ENCODE assay signal across 38 mouse cellular contexts in the genomic region with DNA sequence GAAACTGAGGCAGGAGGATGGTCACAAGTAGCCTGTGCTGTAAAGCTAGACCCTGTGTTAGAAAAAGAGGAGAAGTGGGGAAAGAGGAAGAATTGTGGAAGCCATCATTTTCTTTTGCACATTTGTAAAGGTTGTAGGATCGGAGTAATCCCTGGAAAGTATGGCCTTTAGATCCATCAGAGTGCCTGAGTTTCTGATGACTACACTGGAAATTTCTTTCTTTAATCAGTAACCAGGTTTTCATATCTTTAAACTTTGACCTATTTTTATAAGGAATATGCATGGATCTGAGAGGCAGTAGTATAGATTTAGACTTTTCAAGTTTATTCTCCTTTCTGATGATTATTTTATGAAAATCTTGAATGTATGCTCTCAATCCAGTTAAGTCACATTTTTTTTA. TPM values are rescaled to one million over a fixed set of nuclear protein-coding genes. Genes with fewer than 3 reads are reported as not detected.
"Had no signal": no experiment of that assay in that cellular context is flagged by ENCODE, and none has a peak within 500 bp of the region (broad histone marks: within the 10 kb centered on the region; RNA-seq: fewer than 3 reads in every experiment).

No protein-coding gene starts in this region.

- H3K27me3 ChIP-seq: hindbrain, embryonic 12.5 days; kidney, embryonic 15.5 days; limb, embryonic 13.5 days; limb, embryonic 15.5 days; liver, embryonic 13.5 days; liver, embryonic 15.5 days had no signal

- H3K4me1 ChIP-seq: hindbrain, embryonic 10.5 days; hindbrain, embryonic 12.5 days; limb, embryonic 13.5 days; limb, embryonic 15.5 days had no signal

- H3K27ac ChIP-seq: gastrocnemius, adult 2 months; heart, adult 2 months; hindbrain, embryonic 10.5 days; hindbrain, embryonic 12.5 days; hindbrain, embryonic 14.5 days; kidney, embryonic 15.5 days; kidney, postnatal 0 days; limb, embryonic 13.5 days; limb, embryonic 15.5 days; liver, embryonic 13.5 days; liver, embryonic 15.5 days had no signal

- H3K36me3 ChIP-seq: heart, embryonic 12.5 days; hindbrain, embryonic 10.5 days; hindbrain, embryonic 12.5 days; kidney, embryonic 15.5 days; limb, embryonic 13.5 days; limb, embryonic 15.5 days; liver, embryonic 13.5 days; liver, embryonic 15.5 days had no signal

- DNase-seq: gastrocnemius, adult 2 months; gastrocnemius, postnatal 10 days; gastrocnemius, postnatal 25 days; heart, adult 2 months; heart, postnatal 10 days; heart, postnatal 4 days; kidney, adult 11 months; kidney, adult 2 months; kidney, adult 9 months; kidney, postnatal 25 days; kidney, postnatal 4 days; left cerebral cortex, postnatal 4 days; liver, embryonic 13.5 days had no signal

- H3K4me3 ChIP-seq: gastrocnemius, adult 2 months; heart, adult 2 months; heart, embryonic 12.5 days; hindbrain, embryonic 10.5 days; hindbrain, embryonic 12.5 days; kidney, embryonic 15.5 days; limb, embryonic 13.5 days; limb, embryonic 15.5 days; liver, embryonic 13.5 days; liver, embryonic 15.5 days had no signal

- H3K9me3 ChIP-seq: heart, embryonic 12.5 days; hindbrain, embryonic 10.5 days; hindbrain, embryonic 12.5 days; kidney, embryonic 15.5 days; limb, embryonic 13.5 days; limb, embryonic 15.5 days; liver, embryonic 13.5 days; liver, embryonic 15.5 days had no signal

- H3K4me2 ChIP-seq: heart, embryonic 12.5 days; hindbrain, embryonic 12.5 days; hindbrain, embryonic 14.5 days; kidney, embryonic 15.5 days; limb, embryonic 13.5 days; limb, embryonic 15.5 days; liver, embryonic 11.5 days; liver, embryonic 13.5 days; liver, embryonic 15.5 days had no signal

- H3K9ac ChIP-seq: heart, embryonic 12.5 days; hindbrain, embryonic 12.5 days; hindbrain, embryonic 14.5 days; kidney, embryonic 15.5 days; limb, embryonic 13.5 days; limb, embryonic 15.5 days; liver, embryonic 13.5 days; liver, embryonic 15.5 days had no signal

- ATAC-seq: hindbrain, embryonic 16.5 days; inflammation-experienced regulatory T-cells, adult 6 months had no signal

RNA-seq across cellular contexts. Expression of gene Prss48, which starts 14.7 kb away (rescaled TPM):
- total RNA-seq: gastrocnemius, adult 2 months; gastrocnemius, postnatal 10 days; gastrocnemius, postnatal 25 days; gastrocnemius, postnatal 4 days; granulocyte monocyte progenitor cell, adult 5-6 weeks; heart, adult 2 months; heart, postnatal 10 days; heart, postnatal 25 days; heart, postnatal 4 days; layer of hippocampus, postnatal 14 days; layer of hippocampus, postnatal 36 days; left cerebral cortex, adult 18-20 months; left cerebral cortex, adult 8-10 months; left cerebral cortex, postnatal 10 days; left cerebral cortex, postnatal 25 days; left cerebral cortex, postnatal 4 days had no signal
- polyA plus RNA-seq: forebrain, embryonic 16.5 days; frontal cortex, adult 2 months; heart, adult 2 months; heart, embryonic 12.5 days; heart, embryonic 14.5 days; heart, embryonic 16.5 days; hindbrain, embryonic 10.5 days; hindbrain, embryonic 12.5 days; hindbrain, embryonic 16.5 days; inflammation-experienced regulatory T-cells, adult 6 months; kidney, adult 2 months; kidney, postnatal 0 days; limb, embryonic 13.5 days; limb, embryonic 15.5 days; liver, embryonic 13.5 days; liver, embryonic 15.5 days had no signal
